Mouse (Mus musculus) hindbrain, postnatal 0 days (tissue): ENCODE results near the gene Gatd1. TPM values are rescaled to one million over a fixed set of nuclear protein-coding genes. Genes with fewer than 3 reads are reported as not detected.

Source experiments
- ATAC-seq: fragments of 200-750 bp; cut with Nextera tagmentation; 2 replicates; pipeline ENCODE4 v1.8.0; 2017; ENCODE audit warnings: mild to moderate bottlenecking, moderate TSS enrichment, moderate library complexity
- DNase-seq: peaks from one replicate; pipeline ENCODE4 v3.0.0-alpha.2; 2015; ENCODE audit warnings: low spot score
- H3K27ac ChIP-seq: fragments of 300-500 bp; sonication (generic); 2 replicates; pipeline ENCODE4 v1.5.1; 2014; ENCODE audit warnings: mild to moderate bottlenecking
- H3K27me3 ChIP-seq: fragments of 300-500 bp; sonication (generic); 2 replicates; pipeline ENCODE4 v1.6.1; 2014; ENCODE audit warnings: low read length, mixed read lengths; ENCODE audit not compliant: insufficient read depth
- H3K36me3 ChIP-seq: fragments of 300-500 bp; sonication (generic); 2 replicates; pipeline ENCODE4 v1.6.1; 2014; ENCODE audit warnings: low read length, mixed read lengths; ENCODE audit not compliant: insufficient read depth
- H3K4me1 ChIP-seq: fragments of 300-500 bp; sonication (generic); 2 replicates; pipeline ENCODE4 v1.6.1; 2014; ENCODE audit warnings: antibody characterized with exemption, low read length, mixed read lengths; ENCODE audit not compliant: insufficient read depth
- H3K4me2 ChIP-seq: fragments of 300-500 bp; sonication (generic); 2 replicates; pipeline ENCODE4 v1.6.1; 2014; ENCODE audit warnings: low read depth, mild to moderate bottlenecking, low read length, moderate library complexity, mixed read lengths
- H3K4me3 ChIP-seq: fragments of 300-500 bp; sonication (generic); 2 replicates; pipeline ENCODE4 v1.5.1; 2014; ENCODE audit warnings: low read length
- H3K9ac ChIP-seq: fragments of 300-500 bp; sonication (generic); replicated peaks from 2 replicates; pipeline ENCODE4 v1.6.1; 2014; ENCODE audit warnings: mild to moderate bottlenecking, low read length, moderate library complexity, mixed read lengths
- H3K9me3 ChIP-seq: fragments of 300-500 bp; sonication (generic); 2 replicates; pipeline ENCODE4 v1.6.1; 2016; ENCODE audit warnings: low read length, mixed read lengths
- CTCF ChIP-seq: IDR thresholded peaks from 2 replicates; pipeline ENCODE4 v1.5.1; 2016; ENCODE audit warnings: antibody characterized with exemption, control low read depth, low read depth
- WGBS: fragments of 180-500 bp; shearing (Covaris S2); extraction: QIAGEN DNeasy Blood & Tissue Kit; methylation state at CpG from one replicate; pipeline ENCODE4 v1.1.7; 2014; 5-methylcytosine and 5-hydroxymethylcytosine counted together
- polyA plus RNA-seq: library from polyadenylated mRNA; unstranded; fragments of >200 nt; fragmentation: Nextera tagmentation; extraction: Ambion mirVana; gene quantifications from 2 replicates; pipeline ENCODE4 v1.2.1, GENCODE M21; 2015
- total RNA-seq: library from RNA; depleted of rRNA; stranded (reverse); fragments of >200 nt; gene quantifications from 2 replicates; pipeline ENCODE4 v1.2.3, GENCODE M21; 2014

The Gatd1 gene
- total and polyA plus RNA-seq, 2 experiments from 2014 or later = 49.4 to 74.4 TPM

DNA sequence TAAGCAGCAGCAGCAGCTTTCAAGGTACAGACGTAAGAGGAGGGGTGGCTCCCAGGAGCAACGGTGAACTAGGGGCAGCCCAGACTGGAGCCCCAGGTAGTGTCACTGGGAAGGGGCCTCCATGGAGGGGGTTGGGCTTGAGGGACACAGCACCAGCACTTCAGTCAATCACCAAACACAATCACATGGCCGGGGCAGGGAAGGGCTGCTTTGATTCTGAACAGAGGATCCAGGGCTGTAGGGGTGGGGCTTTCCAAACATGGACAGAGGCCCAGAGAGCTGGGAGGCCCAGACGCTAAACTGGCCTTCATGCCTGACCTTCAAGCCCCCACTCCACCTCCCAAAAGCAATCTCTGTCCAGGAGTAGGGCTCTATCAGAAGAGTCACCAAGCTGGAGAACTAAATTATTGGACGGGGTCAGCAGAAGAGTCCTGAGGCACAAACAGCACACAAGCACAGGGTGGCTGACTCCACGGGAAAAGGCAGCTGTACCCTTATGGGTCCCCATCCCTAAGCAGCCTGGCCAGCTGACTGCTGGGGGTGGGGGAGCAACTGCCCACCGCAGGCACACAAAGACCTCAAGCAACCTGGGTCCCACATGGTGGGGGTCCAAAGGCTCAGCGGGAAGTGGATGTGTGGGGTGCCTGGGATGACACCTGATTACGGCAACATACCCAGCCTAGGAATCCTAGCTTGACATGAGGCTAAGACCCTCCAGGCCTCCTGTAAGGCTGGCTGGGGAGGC is 16.1 kb upstream of the Gatd1 start:
- H3K9ac ChIP-seq = no peak overlapping the region
- 57% methylated on average over 9 of the region's 9 CpGs for WGBS
- peak overlapping the region; percentile 88 for H3K27ac ChIP-seq
- ATAC-seq = no peak
- H3K4me3 ChIP-seq = no peak overlapping the region; the same call in 1 of the 2 replicates
- H3K9me3 ChIP-seq = no peaks in the 10 kb centered on the region
- H3K4me1 ChIP-seq = peaks cover 15% of the 10 kb centered on the region; the same call in 1 of the 2 replicates
- no peak for TF ChIP-seq CTCF
- no peaks in the 10 kb centered on the region for H3K27me3 ChIP-seq
- DNase-seq = no peak
- peaks cover 16% of the 10 kb centered on the region; the same call in 1 of the 2 replicates for H3K36me3 ChIP-seq
- H3K4me2 ChIP-seq = peak overlapping the region; percentile 66

DNA sequence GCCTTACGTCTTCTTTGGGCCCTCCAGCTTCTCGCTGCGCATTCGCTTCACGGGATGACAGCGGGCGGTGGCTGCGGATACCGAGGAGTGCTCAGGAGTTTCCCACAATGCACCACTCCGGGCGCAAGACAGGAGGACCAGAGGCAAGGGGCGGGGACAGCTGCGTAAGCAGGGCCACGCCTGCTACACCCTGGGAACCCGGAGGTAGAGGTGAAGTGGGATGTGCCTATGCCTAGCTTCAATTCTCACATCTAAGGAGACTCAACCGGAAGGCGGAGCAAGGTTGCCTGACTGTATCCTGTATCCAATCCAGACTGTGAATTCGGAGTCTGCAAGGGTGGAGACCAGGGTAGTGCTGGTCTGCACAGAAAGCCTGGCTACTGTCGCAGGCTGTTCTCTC is 15.4 kb upstream of the Gatd1 start, which contains the start of gene Cend1:
Cend1 (minus strand) TSS at position 182 of the 400 bp plus-strand sequence.
- Histone ChIP-seq H3K9ac (peak within 1 kb of the TSS; percentile 72), H3K4me3 (peak within 1 kb of the TSS; percentile 46), H3K36me3 (peaks cover 16% of the 10 kb centered on the region; the same call in 1 of the 2 replicates), H3K27ac (peak within 1 kb of the TSS; percentile 88), H3K9me3 (no peaks in the 10 kb centered on the region), H3K27me3 (no peaks in the 10 kb centered on the region), H3K4me1 (peaks cover 11% of the 10 kb centered on the region; the same call in 1 of the 2 replicates), H3K4me2 (peak within 1 kb of the TSS; percentile 66)
- DNase-seq (peak; percentile 90), ATAC-seq (peak; percentile 80)
- peak; percentile 16; the same call in 1 of the 2 replicates for TF ChIP-seq CTCF
- WGBS = 2% methylated on average over 19 of the region's 19 CpGs

GRCm38 (mm10) chr7:141428701-141429100 is 14.8 kb upstream of the Gatd1 start:
- 53% methylated on average over 5 of the region's 5 CpGs for WGBS
- ATAC-seq = no peak; the same call in 1 of the 2 replicates

GRCm38 (mm10) chr7:141426948-141427730 is 13.2 kb upstream of the Gatd1 start:
- H3K9me3 ChIP-seq = no peaks in the 10 kb centered on the region
- ATAC-seq (no peak), DNase-seq (no peak)
- no peak overlapping the region for H3K4me2 ChIP-seq
- 87% methylated on average over 12 of the region's 12 CpGs for WGBS
- no peak for TF ChIP-seq CTCF
- H3K27me3 ChIP-seq = no peaks in the 10 kb centered on the region
- peaks cover 14% of the 10 kb centered on the region; the same call in 1 of the 2 replicates for H3K36me3 ChIP-seq
- no peak overlapping the region for H3K27ac ChIP-seq
- no peaks in the 10 kb centered on the region for H3K4me1 ChIP-seq
- no peak overlapping the region for H3K4me3 ChIP-seq
- H3K9ac ChIP-seq = no peak overlapping the region

More at GRCm38 (mm10) chr7:141428701-141429100, 14.8 kb upstream of the Gatd1 start:
- Histone ChIP-seq H3K36me3 (peaks cover 16% of the 10 kb centered on the region; the same call in 1 of the 2 replicates), H3K4me2 (peak overlapping the region; percentile 66), H3K9ac (peak overlapping the region; percentile 72), H3K27me3 (no peaks in the 10 kb centered on the region), H3K4me3 (peak overlapping the region; percentile 46), H3K27ac (peak overlapping the region; percentile 88), H3K9me3 (no peaks in the 10 kb centered on the region), H3K4me1 (peaks cover 8% of the 10 kb centered on the region; the same call in 1 of the 2 replicates)
- DNase-seq = peak; percentile 28
- no peak for TF ChIP-seq CTCF

- ATAC-seq (no peak), DNase-seq (no peak)
- Histone ChIP-seq H3K4me3 (no peak overlapping the region), H3K27ac (no peak overlapping the region), H3K36me3 (no peaks in the 10 kb centered on the region), H3K4me2 (no peak overlapping the region), H3K9ac (no peak overlapping the region), H3K4me1 (no peaks in the 10 kb centered on the region), H3K9me3 (no peaks in the 10 kb centered on the region), H3K27me3 (no peaks in the 10 kb centered on the region)
- no peak for TF ChIP-seq CTCF
- 79% methylated on average over 4 of the region's 4 CpGs for WGBS
Observed at GRCm38 (mm10) chr7:141423811-141424210, 9.9 kb upstream of the Gatd1 start.

GRCm38 (mm10) chr7:141420030-141420702 is 6.2 kb upstream of the Gatd1 start:
- Histone ChIP-seq H3K9ac (no peak overlapping the region), H3K27me3 (no peaks in the 10 kb centered on the region), H3K4me2 (no peak overlapping the region), H3K36me3 (no peaks in the 10 kb centered on the region), H3K9me3 (no peaks in the 10 kb centered on the region), H3K4me3 (no peak overlapping the region), H3K4me1 (no peaks in the 10 kb centered on the region), H3K27ac (no peak overlapping the region)
- no peak for TF ChIP-seq CTCF
- ATAC-seq (no peak), DNase-seq (no peak)
- WGBS = 86% methylated on average over 9 of the region's 9 CpGs
